Mouse (Mus musculus): ENCODE results near the gene Cyb5r3.

Cyb5r3 gene

GRCm38 (mm10) chr15:83172492-83173429 lies at the start of gene Cyb5r3:
TSS of gene Cyb5r3 (minus strand) at chr15:83172592.
- no peak for DNase-seq (ENCODE audit: low spot score in 2 of 2)

DNA sequence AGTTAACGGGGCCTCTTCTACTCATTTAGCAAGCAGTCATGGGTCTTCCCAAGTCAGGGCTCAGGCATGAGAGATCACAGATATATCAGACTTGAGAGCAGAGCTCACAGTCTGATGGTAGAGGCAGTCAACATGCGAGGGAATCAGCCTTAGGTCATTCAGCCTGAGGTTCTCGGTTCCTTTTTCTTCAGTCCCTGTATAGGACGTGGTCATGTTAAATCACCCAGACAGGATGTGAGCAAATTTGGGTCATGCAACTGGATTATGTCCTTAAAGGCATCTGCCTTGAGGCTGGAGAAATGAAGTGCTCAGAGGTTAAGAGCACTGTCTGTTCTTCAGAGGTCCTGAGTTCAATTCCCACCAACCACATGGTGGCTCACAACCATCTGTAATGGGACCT lies 49.3 kb upstream of the Cyb5r3 start:
- no peak for DNase-seq (ENCODE audit: low spot score in 2 of 2)

DNA sequence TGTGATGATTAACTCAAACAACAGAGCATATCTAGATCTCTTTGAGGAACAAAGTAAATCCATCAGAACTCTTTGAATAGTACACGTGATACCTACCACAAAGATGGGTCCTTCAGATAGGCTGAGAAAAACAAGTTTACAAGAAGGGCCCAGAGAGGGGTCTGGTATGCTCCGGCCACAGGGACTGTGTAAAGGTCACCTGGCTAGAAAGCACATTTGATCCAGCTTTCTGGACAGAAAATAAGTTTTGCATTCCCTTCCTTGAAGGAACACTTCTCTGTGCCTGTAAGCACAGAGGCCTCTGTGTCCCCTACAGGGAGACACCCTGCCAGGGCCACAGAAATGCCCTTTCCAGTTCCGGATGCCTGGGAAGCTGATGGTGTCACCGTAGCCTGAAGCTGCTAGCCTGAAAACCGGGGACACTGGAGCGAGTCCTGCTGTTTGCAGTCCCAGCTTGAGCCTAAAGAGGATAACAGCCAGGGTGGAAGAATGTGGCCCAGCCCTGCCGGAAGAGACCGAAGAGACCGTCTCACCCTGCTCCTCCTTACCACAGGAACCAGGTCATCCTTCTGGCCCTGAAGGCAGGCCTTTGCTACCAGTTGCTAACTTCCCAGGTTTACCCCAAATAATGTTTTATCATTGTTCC lies 48.1 kb upstream of the Cyb5r3 start:
- DNase-seq (ENCODE audit: low spot score in 2 of 2): no peak

GRCm38 (mm10) chr15:83215322-83216216 lies 43.2 kb upstream of the Cyb5r3 start:
- DNase-seq (ENCODE audit: low spot score in 2 of 2): no peak

DNA sequence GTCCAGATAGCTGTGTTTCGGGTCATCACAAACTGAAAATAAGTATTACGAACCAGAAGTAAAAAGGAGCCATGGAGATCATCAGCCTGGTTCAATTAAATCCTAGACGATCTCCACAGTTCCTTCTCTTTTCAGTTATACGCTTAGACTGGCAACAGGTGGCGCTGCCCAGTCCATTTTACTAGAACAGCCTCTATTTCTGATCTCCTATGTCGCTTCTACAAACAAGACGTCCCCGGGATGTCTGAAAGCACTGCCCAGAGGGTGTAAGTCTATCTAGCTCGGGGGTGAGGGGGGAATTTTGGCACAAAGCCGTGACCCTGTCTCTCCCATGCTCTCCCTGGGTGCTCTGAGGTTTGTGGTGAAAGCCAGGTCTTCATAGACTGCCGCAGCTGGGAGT lies 37.8 kb upstream of the Cyb5r3 start:
- peak in 1 of 2 experiments; percentile 22 for DNase-seq (ENCODE audit: low spot score in 2 of 2)

DNA sequence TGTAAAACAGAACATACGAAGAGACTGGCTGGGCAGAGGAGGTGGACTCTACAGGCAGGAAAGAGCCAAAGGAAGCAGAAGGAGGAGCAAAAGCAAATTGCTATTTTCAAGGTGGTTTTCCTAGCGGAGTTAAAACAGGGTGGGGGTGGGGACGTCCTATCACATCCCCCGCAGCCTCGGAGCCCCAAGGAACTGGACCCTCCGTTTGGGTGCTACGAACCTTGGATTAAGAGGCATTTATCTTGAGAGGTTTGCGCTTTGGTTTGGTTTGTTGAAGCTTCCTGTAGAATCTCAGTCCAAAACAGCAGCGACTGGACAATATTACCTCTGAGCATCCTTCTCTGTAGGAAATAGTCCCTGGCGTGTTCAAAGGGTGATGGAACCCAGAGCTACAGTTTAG lies 37.3 kb upstream of the Cyb5r3 start:
- no peak for DNase-seq (ENCODE audit: low spot score in 2 of 2)

- DNase-seq (ENCODE audit: low spot score in 2 of 2): no peak
Observed at GRCm38 (mm10) chr15:83209092-83209695, 36.8 kb upstream of the Cyb5r3 start.

GRCm38 (mm10) chr15:83204731-83205451 lies 32.5 kb upstream of the Cyb5r3 start:
- DNase-seq (ENCODE audit: low spot score in 2 of 2): peak in 1 of 2 experiments; percentile 42

GRCm38 (mm10) chr15:83202412-83202811 lies 30.0 kb upstream of the Cyb5r3 start:
- DNase-seq (ENCODE audit: low spot score in 2 of 2): no peak

GRCm38 (mm10) chr15:83193413-83193812 lies 21.0 kb upstream of the Cyb5r3 start:
- DNase-seq (ENCODE audit: low spot score in 2 of 2): no peak

DNA sequence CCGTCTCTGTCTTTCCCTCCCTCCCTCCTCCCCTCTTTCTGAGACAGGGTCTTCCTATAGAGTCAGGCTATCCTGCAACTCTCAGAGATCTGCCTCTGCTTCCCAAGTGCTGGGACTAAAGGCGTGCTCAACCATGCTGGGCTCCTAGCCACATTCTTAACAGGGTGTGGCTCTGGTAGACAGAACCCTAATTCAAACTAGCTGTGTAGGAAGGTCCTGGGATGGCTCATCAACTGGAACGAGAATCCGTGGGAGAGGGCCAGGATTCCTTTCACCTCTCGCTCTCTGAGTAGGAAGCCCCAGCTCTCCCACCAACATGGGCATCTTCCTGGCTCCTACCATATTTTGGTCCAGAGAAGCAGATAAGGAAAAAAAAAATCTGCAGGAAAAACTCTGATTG lies 10.0 kb upstream of the Cyb5r3 start:
- no peak for DNase-seq (ENCODE audit: low spot score in 2 of 2)

- no peak for DNase-seq (ENCODE audit: low spot score in 2 of 2)
Observed at GRCm38 (mm10) chr15:83181800-83182330, 9.5 kb upstream of the Cyb5r3 start.

- DNase-seq (ENCODE audit: low spot score in 2 of 2): no peak
Observed at GRCm38 (mm10) chr15:83180004-83180403, 7.6 kb upstream of the Cyb5r3 start.

DNA sequence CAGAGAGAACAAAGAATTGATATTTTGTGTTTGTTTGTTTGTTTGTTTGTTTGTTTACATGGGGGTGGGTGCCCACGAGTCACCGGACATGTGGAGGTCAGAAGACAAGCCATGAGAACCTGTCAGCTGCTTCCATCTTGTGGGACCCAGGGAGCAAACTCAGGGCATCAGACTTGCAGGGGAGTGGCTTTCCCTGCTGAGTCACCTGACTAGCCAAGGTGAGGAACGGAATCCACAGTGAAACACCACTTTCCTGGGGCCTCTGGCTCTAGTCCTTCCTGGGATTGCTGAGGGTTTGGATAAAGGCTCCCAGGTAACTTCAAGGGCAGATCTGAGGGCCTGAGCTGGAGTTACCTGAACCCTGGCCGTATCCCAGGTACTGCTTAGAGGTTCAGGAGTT lies 4.3 kb upstream of the Cyb5r3 start:
- DNase-seq (ENCODE audit: low spot score in 2 of 2): no peak

DNA sequence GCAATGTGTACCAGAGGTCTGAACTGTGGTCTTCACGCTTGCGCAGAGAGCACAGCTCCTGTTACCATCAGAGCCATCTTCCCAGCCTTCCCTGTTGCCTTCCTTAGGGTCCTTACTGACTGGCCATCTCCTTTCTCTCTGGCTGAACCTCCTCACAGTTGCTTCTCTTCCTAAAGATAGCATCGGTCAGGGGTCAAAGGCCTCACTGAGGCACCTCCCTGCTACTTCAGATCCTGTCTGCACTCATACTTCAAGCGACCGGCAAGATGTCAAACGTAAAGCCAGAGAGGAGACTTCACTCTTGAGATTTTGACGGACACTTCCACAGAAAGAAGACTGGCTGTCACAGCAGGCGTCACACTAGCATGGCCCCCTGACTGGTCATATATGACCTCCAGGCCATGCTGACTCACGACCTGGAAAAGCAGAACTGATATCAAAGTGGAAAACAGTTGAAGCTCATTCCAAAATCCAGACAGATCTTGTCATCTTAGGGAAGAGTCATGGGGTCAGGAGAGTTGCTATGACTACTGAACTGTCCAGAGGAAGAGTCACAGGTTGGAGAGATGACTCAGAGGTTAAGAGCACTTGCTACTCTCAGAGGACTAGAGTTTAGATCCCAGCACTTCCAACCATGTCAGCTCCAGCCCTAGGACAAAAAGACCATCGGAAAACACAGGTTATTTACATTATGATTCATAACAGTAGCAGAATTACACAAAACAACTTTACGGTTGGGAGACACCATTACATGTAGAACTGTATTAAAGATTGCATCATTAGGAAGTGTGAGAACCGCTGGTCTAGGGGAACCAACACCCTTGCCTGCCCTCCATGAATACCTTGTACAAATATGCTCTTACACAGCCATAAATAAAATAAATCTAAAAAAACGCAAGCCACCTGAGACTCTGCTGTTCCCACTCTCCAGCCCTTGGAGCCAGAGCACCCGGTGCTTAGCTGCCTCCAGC lies 1.8 kb upstream of the Cyb5r3 start:
- DNase-seq (ENCODE audit: low spot score in 2 of 2): no peak

DNA sequence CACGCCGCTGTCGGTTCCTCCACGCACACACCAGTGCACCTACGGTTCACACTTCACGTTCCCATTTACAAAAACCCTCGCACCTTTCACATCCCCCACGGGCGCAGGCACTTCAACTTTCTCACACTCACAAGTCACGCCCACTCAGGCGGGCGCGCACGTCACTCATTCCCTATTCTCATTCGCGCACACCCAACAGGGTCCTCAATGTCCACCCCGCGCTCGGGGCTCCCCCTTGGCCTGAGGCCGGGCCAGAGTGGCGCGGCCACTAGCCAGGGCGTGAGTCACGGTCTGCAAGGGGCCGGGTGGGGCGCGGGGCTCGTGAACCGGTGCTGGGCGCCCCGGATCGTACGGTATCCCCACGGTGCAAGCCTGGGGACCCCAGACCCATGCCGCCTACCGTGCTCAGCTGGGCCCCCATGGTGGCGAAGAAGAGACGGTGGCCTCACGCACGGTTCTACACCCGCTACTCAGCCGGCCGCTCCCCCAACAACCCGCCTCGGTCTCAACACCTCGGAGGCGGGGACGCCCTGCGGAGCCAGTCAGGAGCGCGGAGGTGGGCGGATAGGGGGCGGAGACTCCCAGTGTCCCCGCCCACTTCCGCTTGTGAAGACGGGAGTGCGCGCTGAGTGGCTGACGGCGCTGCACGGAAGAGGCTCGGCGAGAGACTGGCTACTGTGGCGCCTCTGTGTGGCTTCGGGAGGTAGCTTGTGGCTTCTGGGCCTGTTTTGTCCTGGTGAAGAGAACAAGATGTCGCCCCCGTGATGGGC lies 495 bp downstream of the Cyb5r3 start:
- DNase-seq (ENCODE audit: low spot score in 2 of 2): peak; percentile 94 to 95

DNA sequence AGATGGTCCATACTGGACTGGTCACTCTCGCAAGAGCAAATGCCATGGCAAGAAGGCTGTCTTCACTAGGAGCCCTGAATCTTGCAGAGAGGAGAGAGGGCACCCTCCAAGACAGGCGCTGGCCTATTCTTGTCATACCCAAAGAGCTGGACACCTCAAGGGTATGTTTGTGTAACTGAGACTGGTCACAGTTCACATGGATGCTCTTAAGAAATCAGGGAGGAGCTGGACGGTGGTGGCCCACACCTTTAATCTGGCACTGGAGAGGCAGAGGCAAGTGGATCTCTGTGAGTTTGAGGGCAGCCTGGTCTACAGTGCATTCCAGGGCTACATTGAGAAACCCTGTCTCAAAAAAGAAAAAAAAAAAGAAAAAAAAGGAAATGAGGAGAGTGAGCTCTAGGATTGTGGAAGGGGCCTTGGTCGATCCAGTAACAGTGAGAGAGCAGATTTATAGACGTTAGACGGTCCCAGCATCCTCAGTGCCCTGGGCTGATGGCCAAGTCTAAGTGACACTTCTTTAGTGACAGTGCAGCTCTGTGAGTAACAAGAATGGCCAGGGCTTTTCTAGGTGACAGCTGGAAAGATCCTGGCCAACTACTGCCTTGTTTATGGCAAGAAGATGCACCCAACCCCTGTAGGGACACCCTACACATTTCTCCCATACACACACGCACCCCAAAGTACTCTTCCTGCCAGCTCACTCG lies 1.3 kb downstream of the Cyb5r3 start:
- no peak for DNase-seq (ENCODE audit: low spot score in 2 of 2)
